Mouse (Mus musculus): ENCODE measurements around the gene Rnf41.

DNA sequence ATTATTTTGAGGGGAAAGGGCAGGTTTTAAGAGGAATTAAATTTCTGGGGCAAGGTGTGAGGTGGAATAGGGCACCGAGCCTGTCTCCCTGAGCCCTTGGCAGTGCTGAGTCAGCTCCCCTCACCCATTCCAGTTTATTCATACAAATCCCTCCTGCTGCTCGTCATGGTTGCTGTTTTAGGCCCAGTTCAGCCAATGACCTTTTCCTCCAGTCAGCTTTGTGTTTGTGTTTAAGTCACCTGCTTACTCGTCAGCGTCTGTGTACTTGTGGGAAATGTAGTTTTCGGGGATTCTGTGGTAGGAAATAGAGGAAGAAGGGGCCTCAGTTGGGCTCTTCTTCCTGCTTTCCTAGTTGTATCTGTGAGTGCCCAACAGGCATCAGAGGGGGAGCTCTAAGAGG lies 77.9 kb downstream of the Rnf41 start:
- TF ChIP-seq CTCF (IDR thresholded peaks at IDR 0.05; ENCODE audit: low read depth, low read length) (no peak), POLR2A (IDR thresholded peaks at IDR 0.05; ENCODE audit: insufficient read depth, low read length) (no peak)

All from ES-Bruce4 (cell line).